9 mouse cellular contexts compared by ENCODE assay signal in the genomic region with DNA sequence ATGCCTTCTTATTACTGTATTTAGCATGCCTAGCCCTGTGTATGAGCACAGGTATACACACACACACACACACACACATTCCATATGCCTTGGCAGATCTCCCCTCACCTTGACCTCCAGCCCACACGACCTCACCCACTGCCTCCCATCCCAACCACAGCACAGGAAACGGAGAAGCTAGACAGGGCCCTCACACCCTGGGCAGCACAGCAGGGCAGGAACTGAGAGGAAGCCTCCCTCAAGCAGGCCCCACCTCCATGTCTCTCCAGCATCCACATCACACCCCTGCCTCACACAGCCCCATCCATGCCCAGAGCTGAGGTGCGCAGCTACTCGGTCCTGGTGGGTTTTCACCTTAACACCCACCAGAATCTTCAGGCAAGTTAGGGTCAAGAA. TPM values are rescaled to one million over a fixed set of nuclear protein-coding genes. Genes with fewer than 3 reads are reported as not detected.
DNase-seq lines count a peak whose midpoint lies in the region; ATAC-seq and TF ChIP-seq lines count a peak whose summit lies in the region.
"Had no signal": no experiment of that assay in that cellular context is flagged by ENCODE, and none has a peak within 500 bp of the region (broad histone marks: within the 10 kb centered on the region; RNA-seq: fewer than 3 reads in every experiment).

No protein-coding gene starts in this region.

- no peak for TF ChIP-seq CTCF in gastrocnemius, adult 2 months (IDR thresholded peaks at IDR 0.05)
- no peak for TF ChIP-seq CTCF in forebrain, postnatal 0 days (IDR thresholded peaks at IDR 0.05; ENCODE audit: low read depth)
- TF ChIP-seq CTCF in kidney, postnatal 0 days (IDR thresholded peaks at IDR 0.05; ENCODE audit: low read depth), result no peak

- 44% methylated on average over 4 of the region's 4 CpGs for WGBS in forebrain, postnatal 0 days
- WGBS in kidney, postnatal 0 days, result 39% methylated on average over 4 of the region's 4 CpGs

- intact Hi-C loops in gastrocnemius, adult 2 months (cut with DNase I), result no loop called here

- peaks cover 16% of the 10 kb centered on the region for H3K4me1 ChIP-seq in forebrain, postnatal 0 days (ENCODE audit: insufficient read depth)
- no peaks in the 10 kb centered on the region for H3K4me1 ChIP-seq in kidney, postnatal 0 days (replicated peaks; ENCODE audit: insufficient read depth, low read length)

- H3K36me3 ChIP-seq in forebrain, postnatal 0 days (ENCODE audit: insufficient read depth), result no peaks in the 10 kb centered on the region
- 0 out of 2 replicates have a peak, but pooled peaks cover 10% of the 10 kb centered on the region for H3K36me3 ChIP-seq in kidney, postnatal 0 days (ENCODE audit: insufficient read depth, low read length)
- H3K36me3 ChIP-seq: G1E had no signal

- no peaks in the 10 kb centered on the region for H3K27me3 ChIP-seq in forebrain, postnatal 0 days (ENCODE audit: insufficient read depth, low read length)
- H3K27me3 ChIP-seq in kidney, postnatal 0 days (ENCODE audit: insufficient read depth, low read length), result no peaks in the 10 kb centered on the region

- peak overlapping the region; percentile 73 for H3K4me3 ChIP-seq in gastrocnemius, adult 2 months
- H3K4me3 ChIP-seq in forebrain, postnatal 0 days (ENCODE audit: low read depth, low read length), result no peak overlapping the region
- H3K4me3 ChIP-seq in kidney, postnatal 0 days (replicated peaks; ENCODE audit: low read depth, low read length), result peak overlapping the region; percentile 20

- no peaks in the 10 kb centered on the region for H3K9me3 ChIP-seq in forebrain, postnatal 0 days (ENCODE audit: low read length)
- H3K9me3 ChIP-seq in kidney, postnatal 0 days (replicated peaks; ENCODE audit: low read length), result no peaks in the 10 kb centered on the region

- DNase-seq in gastrocnemius, adult 2 months, result no peak
- DNase-seq in gastrocnemius, adult 18-20 months (ENCODE audit: low spot score), result no peak
- DNase-seq in forebrain, postnatal 0 days, result no peak
- DNase-seq in kidney, postnatal 0 days (ENCODE audit: low spot score), result no peak
- peak; percentile 75 for DNase-seq in lung, postnatal 36 days
- peak; percentile 69 to 71 for DNase-seq in spleen, postnatal 36 days (ENCODE audit: low spot score in 2 of 2)
- DNase-seq in right cerebral cortex, postnatal 25 days, result no peak

- H3K27ac ChIP-seq in gastrocnemius, adult 2 months, result peak overlapping the region; percentile 87
- no peak overlapping the region for H3K27ac ChIP-seq in forebrain, postnatal 0 days (ENCODE audit: low read depth, low read length)
- H3K27ac ChIP-seq in kidney, postnatal 0 days, result peak overlapping the region; percentile 71

- no peak overlapping the region for H3K9ac ChIP-seq in forebrain, postnatal 0 days
- H3K9ac ChIP-seq in kidney, postnatal 0 days (ENCODE audit: low read depth, low read length), result 0 out of 2 replicates have a peak overlapping the region, but pooled peaks have one; percentile 46

- ATAC-seq in forebrain, postnatal 0 days, result no peak
- no peak for ATAC-seq in kidney, postnatal 0 days (replicated peaks; ENCODE audit: low FRiP score, low read depth)
- no peak for ATAC-seq in cerebellum, adult (ENCODE audit: insufficient number of reproducible peaks, low FRiP score, low TSS enrichment)

- H3K4me2 ChIP-seq in forebrain, postnatal 0 days (ENCODE audit: low read depth), result peak overlapping the region; percentile 39
- peak overlapping the region; percentile 48 for H3K4me2 ChIP-seq in kidney, postnatal 0 days (ENCODE audit: low read length)

RNA-seq across cellular contexts. Expression of a gene that starts 0.9 kb away (rescaled TPM):
- total RNA-seq in gastrocnemius, adult 2 months (2021), result 1 to 10 TPM; 2.6 to 3.1 TPM
- 1 to 10 TPM; 1.8 to 3.6 TPM for total RNA-seq in gastrocnemius, adult 18-20 months (2021)
- 6.4 and 11.4 TPM in 2 replicates for total RNA-seq in forebrain, postnatal 0 days (2014; rRNA removed)
- 16.0 and 16.8 TPM in 2 replicates for polyA plus RNA-seq in forebrain, postnatal 0 days (2015; fragmentation: Nextera tagmentation; extraction: Ambion mirVana)
- 18.8 and 18.9 TPM in 2 replicates for polyA plus RNA-seq in kidney, postnatal 0 days (2015; fragmentation: Nextera tagmentation; extraction: Ambion mirVana)
- total RNA-seq: G1E had no signal
- polyA plus RNA-seq: G1E had no signal

RNA-seq across cellular contexts. Expression of a gene that starts 30.5 kb away (rescaled TPM):
- total RNA-seq in gastrocnemius, adult 2 months (2021), result 1 to 10 TPM; 6.1 to 6.8 TPM
- 1 to 10 TPM; 4.1 to 6.5 TPM for total RNA-seq in gastrocnemius, adult 18-20 months (2021)
- 0.57 and 0.77 TPM in 2 replicates for total RNA-seq in forebrain, postnatal 0 days (2014; rRNA removed)
- 1.2 and 1.7 TPM in 2 replicates for polyA plus RNA-seq in forebrain, postnatal 0 days (2015; fragmentation: Nextera tagmentation; extraction: Ambion mirVana)
- polyA plus RNA-seq in kidney, postnatal 0 days (2015; fragmentation: Nextera tagmentation; extraction: Ambion mirVana), result 8.2 and 9.2 TPM in 2 replicates
- total RNA-seq: G1E had no signal
- polyA plus RNA-seq: G1E had no signal

RNA-seq across cellular contexts. Expression of a gene that starts 53.8 kb away (rescaled TPM):
- total RNA-seq in gastrocnemius, adult 2 months (2021), result under 1 TPM in 1 of 2 experiments, not detected in 1; 0.03 TPM
- under 1 TPM; 0.02 to 0.05 TPM for total RNA-seq in gastrocnemius, adult 18-20 months (2021)
- 33.9 and 51.6 TPM in 2 replicates for total RNA-seq in forebrain, postnatal 0 days (2014; rRNA removed)
- polyA plus RNA-seq in forebrain, postnatal 0 days (2015; fragmentation: Nextera tagmentation; extraction: Ambion mirVana), result 8.1 and 10.1 TPM in 2 replicates
- 0.10 and 0.13 TPM in 2 replicates for polyA plus RNA-seq in kidney, postnatal 0 days (2015; fragmentation: Nextera tagmentation; extraction: Ambion mirVana)
- polyA plus RNA-seq: G1E had no signal

Comparison
In these comparisons a context has a peak if more than half of its experiments do, and no peak if none do; other contexts are left out.
1. DNase-seq: peak in lung, postnatal 36 days (single experiment) and spleen, postnatal 36 days (2 of 2); none in gastrocnemius, adult 2 months (single experiment), gastrocnemius, adult 18-20 months (single experiment), forebrain, postnatal 0 days (single experiment), kidney, postnatal 0 days (single experiment) and right cerebral cortex, postnatal 25 days (single experiment).
2. RNA of a gene that starts 53.8 kb away (total RNA-seq): 33.9 to 51.6 TPM in forebrain, postnatal 0 days; 0.02 to 0.05 TPM in gastrocnemius, adult 18-20 months and 0.03 TPM in gastrocnemius, adult 2 months; every median in the first group is over 10 times any median in the second.